Mouse (Mus musculus) left cerebral cortex, postnatal 4 days (tissue): ENCODE data around the gene Slfn4. TPM values are rescaled to one million over a fixed set of nuclear protein-coding genes. Genes with fewer than 3 reads are reported as not detected.

ENCODE experiments used
- total RNA-seq, 2 experiments: library from RNA; stranded (reverse); gene quantifications; 2 replicates each; pipeline ENCODE4 v1.2.3; 2021

Gene Slfn4
- total RNA-seq, 2 experiments from 2014 or later, result 0.18 TPM; not detected in 1

Other genes starting within 250 kb of the Slfn4 start
- gene Slfn5, start 223.8 kb upstream of the Slfn4 start, total RNA-seq, result 1 to 10 TPM; 2.6 to 4.2 TPM
- gene Slfn9, start 183.4 kb upstream of the Slfn4 start, total RNA-seq, result 1 to 10 TPM; 1.2 to 1.8 TPM
- gene Slfn8, start 154.4 kb upstream of the Slfn4 start, total RNA-seq, result under 1 TPM in 1 of 2 experiments, not detected in 1; 0.12 TPM
- under 1 TPM; 0.42 to 0.68 TPM for gene Slfn2, start 110.1 kb upstream of the Slfn4 start, total RNA-seq
- not detected for gene Slfn1, start 58.3 kb upstream of the Slfn4 start, total RNA-seq
- gene Slfn3, start 16.1 kb downstream of the Slfn4 start, total RNA-seq, result under 1 TPM; 0.26 to 0.50 TPM
- gene Slfn14, start 111.5 kb downstream of the Slfn4 start, total RNA-seq, result not detected
- gene Ap2b1, start 123.8 kb downstream of the Slfn4 start, total RNA-seq, result 100 to 1,000 TPM; 283 to 311 TPM
- gene Pex12, start 127.4 kb downstream of the Slfn4 start, total RNA-seq, result 10 to 100 TPM; 12.1 to 17.5 TPM
- gene Rasl10b, start 234.0 kb downstream of the Slfn4 start, total RNA-seq, result 100 to 1,000 TPM; 121 to 122 TPM